Mouse (Mus musculus): Measurements from ENCODE around the gene Tmigd1.
"Not testable (repeated sequence)": the region's sequence is repeated elsewhere in the genome, so short reads cannot be mapped to it uniquely, and the experiment has no call there.

Tmigd1 gene

GRCm38 (mm10) chr11:76899758-76900738, 1.9 kb upstream of the Tmigd1 start:
- DNase-seq, result no peak

GRCm38 (mm10) chr11:76904340-76904739, 2.4 kb downstream of the Tmigd1 start:
- DNase-seq, result no peak

DNA sequence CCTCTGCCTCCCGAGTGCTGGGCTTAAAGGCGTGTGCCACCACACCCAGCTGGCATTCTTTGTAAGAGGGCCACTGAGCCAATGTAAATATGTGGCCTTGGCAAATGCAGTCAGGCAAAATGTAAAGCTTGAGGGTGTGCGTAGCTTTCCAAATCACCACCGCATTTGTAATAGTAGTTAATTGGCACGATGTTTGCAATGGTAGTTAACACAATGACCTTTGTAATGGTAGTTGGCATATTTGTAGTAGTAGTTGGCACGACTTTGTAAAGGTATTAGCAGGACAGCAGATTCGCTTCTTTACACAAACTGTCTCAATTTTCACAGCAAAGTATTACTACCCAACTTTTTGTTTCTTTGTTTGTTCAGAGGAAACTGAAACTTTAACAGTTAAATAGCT, 6.7 kb downstream of the Tmigd1 start:
- DNase-seq, result no peak

DNA sequence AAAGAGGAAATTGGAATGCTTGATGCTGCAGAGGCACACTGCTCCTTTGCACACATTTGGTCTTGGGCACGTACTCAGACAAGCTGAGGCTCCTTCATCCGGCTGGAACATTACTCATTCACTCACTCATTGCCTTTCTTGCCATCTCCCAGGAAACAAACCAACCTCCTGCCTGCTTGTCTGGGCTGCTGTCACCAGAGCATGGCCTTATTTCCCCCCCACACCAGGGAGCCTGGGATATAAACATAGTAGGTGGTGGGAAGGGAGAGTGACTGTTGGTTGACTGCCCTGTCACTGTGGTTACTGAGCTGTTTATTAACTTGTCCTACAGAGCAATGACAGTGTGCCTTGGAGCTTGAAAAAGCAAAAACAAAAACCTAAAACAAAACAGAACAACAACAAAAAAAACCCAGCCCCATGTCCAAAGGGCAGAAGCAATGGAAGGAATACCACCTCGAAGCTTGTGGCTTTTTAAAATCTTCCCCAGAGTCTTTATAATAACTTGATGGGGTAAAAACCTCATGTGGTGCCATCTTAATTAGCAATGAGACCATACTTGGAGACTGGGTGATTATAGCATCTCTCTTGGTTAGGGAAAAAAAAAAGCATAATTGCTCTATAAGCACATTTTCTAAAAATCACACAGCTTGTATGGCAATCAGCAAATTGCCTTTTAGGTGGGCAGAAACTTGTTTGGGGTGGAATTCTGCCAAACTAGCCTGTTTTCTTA, 9.5 kb downstream of the Tmigd1 start:
- DNase-seq, result no peak

DNA sequence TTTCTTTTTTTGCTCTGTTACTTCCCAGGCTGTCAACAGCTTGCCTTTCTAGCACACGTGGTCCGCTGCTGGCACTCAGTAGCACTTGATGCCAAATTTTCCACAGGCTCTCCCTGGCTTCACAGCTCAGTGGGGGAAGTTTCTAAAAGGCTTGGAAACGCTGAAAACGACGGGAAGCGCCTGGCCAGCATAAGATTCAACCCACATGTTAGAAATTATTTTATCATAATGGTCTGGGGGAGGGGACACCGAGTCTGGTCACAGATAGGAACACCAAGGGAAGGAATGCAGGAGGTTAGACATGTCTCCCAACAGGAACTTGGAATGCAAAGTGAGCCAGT, 10.1 kb downstream of the Tmigd1 start:
- DNase-seq, result peak; percentile 10

DNA sequence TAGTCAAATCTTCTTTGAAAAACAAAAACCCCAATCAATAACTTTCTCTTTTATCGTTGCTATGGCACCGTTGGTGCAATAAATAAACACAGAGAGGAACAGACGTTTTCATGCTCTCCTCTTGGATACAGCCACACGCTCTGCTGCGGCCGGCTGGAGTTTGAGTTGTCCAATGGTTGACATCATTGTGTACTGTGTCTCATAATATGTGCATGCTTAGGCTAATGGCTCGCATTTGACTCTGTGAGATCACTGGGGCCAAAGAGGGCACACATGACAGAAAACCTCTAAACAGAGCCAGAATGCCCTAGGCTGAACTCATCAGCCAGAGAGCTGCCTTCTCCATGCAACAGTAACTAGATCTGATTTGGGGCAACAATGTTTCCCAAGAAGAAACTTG, 12.4 kb downstream of the Tmigd1 start:
- DNase-seq, result no peak

DNA sequence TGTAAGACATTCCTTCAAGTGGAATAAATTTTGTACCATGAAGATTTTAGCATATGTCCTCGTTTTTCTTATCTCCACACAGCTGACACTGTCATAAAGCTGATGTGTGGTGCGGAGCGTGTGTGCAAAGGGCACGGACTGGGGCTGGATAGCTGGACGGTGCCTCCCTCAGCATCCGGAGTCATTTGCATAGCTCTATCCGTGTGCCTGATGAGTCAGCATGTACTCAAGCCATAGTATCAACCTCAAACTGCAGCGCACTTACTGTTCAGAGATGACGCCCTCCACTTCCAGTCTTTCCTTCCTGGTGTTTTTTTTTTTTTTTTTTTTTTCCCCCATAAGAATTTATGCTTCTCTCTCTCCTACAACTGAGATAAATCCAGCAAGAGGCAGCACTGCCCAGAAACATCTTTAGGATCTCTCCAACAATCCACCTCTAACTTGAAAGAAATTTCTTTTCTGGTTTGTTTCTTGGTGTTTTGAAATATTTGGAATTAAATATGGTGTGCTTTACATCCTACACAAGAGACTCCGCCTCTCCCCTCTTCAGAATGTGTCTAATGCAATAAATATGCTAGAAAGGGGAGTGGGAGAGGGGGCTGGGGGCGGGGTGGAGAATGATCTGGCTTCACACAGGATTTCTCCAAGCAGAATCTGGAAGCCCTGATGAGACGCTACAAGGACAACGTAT, 14.7 kb downstream of the Tmigd1 start:
- DNase-seq, result no peak

- DNase-seq, result no peak
Observed at GRCm38 (mm10) chr11:76917230-76917548, 15.2 kb downstream of the Tmigd1 start.

- no peak for DNase-seq
Observed at GRCm38 (mm10) chr11:76920607-76921006, 18.6 kb downstream of the Tmigd1 start.

- no peak for DNase-seq
Observed at GRCm38 (mm10) chr11:76924759-76925236, 22.8 kb downstream of the Tmigd1 start, which contains the start of gene Blmh. Gene Blmh, plus strand, starts transcription at chr11:76924809.

DNA sequence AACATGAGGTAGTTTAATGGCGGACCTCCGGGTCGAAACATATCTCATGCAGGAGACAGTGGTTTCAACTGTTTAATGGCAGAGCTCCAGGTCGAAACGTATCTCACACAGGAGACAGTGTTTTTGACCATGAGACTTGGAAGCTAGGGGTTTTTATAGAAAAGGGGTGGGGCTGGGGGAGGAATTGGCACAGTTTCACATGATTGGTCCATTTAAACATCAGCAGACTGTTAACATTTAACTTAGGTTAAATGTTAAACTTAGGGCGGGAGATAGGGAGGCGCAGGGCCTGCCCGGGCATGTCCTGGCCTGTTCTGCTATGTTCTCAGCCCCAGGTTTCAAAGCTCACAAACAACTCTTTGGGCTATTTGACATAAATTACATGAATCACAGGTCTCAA, 26.6 kb downstream of the Tmigd1 start:
- not testable (repeated sequence) for DNase-seq

GRCm38 (mm10) chr11:76933209-76933608, 31.2 kb downstream of the Tmigd1 start:
- DNase-seq, result no peak

DNA sequence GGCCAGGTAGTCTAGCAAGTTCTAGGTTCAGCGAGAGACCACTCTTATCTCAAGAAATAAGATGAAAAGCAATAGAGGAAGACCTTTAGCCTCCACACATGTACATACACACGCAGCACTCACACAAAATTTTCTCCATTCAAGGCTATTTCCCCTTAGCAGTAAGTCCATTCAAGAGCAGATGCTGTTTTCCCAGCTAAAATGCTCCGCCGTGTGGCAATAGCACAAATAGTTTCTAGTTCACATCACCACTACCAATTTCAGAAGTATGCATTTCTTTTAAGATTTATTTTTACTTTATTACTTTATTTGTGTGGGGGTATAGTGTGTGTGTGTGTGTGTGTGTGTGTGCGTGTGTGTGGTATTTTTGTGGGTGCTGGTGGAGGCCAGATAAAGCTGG, 34.6 kb downstream of the Tmigd1 start:
- DNase-seq, result no peak

GRCm38 (mm10) chr11:76944839-76945238, 42.9 kb downstream of the Tmigd1 start:
- DNase-seq, result no peak

- DNase-seq, result peak; percentile 90
Observed at GRCm38 (mm10) chr11:76945386-76946202, 43.6 kb downstream of the Tmigd1 start.

DNA sequence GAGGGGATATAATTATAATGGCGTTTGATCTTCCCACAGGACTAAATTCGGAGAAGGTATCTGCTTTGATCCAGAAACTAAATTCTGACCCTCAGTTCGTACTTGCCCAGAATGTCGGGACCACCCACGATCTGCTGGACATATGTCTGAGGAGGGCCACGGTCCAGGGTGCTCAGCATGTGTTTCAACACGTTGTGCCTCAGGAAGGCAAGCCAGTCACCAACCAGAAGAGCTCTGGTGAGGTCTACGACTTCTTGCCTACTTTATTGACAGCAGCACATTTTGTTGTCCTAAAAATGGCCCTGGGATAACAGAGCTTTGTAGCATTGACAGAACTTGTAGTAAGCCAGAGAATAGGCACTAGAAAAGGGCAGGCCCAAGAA, 44.2 kb downstream of the Tmigd1 start:
- no peak for DNase-seq

DNA sequence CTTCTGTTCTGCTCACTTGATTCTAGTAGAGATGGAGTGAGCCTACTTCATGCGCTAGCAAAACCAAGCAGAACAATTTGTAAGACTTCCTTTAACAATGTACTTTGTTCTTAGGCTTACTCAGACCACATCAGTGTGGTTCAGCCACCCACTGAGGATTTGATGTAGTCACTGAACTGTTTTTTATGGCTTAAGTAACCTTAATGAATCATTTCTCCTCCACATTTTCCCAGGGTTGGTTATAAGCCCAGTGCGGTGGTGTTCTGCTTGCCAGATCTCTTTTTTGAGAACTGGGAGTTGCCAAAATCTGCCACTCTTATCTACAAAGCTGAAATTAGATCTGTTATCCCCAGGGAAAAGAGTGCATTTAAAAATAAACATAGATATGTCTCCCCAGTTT, 51.6 kb downstream of the Tmigd1 start:
- DNase-seq, result no peak

GRCm38 (mm10) chr11:76965703-76966102, 63.7 kb downstream of the Tmigd1 start:
- DNase-seq, result no peak
